Mouse (Mus musculus) neutrophil, adult 5-6 weeks (primary cell): Measurements from ENCODE around the gene Ints5. TPM values are rescaled to one million over a fixed set of nuclear protein-coding genes. Genes with fewer than 3 reads are reported as not detected.
"Not testable (repeated sequence)": the region's sequence is repeated elsewhere in the genome, so short reads cannot be mapped to it uniquely, and the experiment has no call there.

Experiments
- ATAC-seq: fragments of 151-379, 151-347 bp; 2 replicates; pipeline ENCODE4 v1.8.0; 2017; ENCODE audit warnings: mild to moderate bottlenecking, moderate TSS enrichment; ENCODE audit not compliant: insufficient number of reproducible peaks, poor library complexity, low FRiP score, severe bottlenecking; ENCODE audit errors: extremely low read depth
- total RNA-seq: library from RNA; stranded (forward); fragments of 200-1000 nt; gene quantifications from 2 replicates; pipeline ENCODE4 v1.2.3, GENCODE M21; 2017

Gene Ints5
- 9.0 and 9.2 TPM in 2 replicates for total RNA-seq

DNA sequence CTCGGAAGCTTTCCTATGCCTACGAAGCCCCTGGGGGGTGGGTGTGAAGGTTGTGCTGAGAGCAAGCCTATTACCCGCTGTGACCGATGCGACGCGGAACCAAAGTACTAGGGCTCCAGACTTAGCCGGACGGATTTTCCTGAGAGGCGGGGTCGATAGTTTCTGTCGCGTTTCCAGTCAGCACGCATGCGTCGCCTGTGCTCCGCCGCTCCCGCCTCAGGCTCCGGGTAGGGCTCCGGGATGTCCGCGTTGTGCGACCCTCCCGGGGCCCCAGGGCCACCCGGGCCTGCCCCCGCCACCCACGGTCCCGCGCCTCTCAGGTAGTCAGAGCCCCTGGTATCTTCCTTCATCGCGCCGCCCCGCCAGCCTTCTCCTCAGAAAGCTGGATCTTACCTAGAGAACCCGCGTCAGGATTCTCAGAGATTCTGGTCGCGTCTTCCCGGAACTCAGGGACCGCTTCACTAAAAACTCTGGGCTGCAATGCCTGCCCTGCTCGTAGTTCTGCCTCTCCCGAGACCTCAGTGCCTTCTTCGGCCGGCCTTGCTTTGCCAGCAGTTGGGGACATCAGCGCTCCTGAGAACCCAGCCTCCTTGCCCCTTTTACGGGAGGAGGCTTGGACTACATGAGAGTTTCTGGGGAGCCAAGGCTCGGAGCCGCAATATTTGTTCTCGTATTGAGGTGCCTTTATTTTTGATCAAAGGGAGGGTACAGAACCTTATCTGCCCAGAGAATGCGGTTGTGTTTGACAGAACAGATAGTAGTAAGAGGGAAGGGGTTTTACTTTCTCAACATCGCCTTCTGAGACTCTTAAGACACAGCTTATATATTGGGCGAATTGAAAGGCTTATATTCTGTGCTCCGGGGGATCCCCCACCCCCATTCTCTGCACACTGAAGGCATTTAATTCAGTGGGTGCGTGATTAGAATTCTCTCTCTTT lies at the start of gene Ints5:
Gene Ints5 (plus strand): TSS at position 177 of the 938 bp plus-strand sequence.
- ATAC-seq, result peak; percentile 53; the same call in 1 of the 2 replicates

DNA sequence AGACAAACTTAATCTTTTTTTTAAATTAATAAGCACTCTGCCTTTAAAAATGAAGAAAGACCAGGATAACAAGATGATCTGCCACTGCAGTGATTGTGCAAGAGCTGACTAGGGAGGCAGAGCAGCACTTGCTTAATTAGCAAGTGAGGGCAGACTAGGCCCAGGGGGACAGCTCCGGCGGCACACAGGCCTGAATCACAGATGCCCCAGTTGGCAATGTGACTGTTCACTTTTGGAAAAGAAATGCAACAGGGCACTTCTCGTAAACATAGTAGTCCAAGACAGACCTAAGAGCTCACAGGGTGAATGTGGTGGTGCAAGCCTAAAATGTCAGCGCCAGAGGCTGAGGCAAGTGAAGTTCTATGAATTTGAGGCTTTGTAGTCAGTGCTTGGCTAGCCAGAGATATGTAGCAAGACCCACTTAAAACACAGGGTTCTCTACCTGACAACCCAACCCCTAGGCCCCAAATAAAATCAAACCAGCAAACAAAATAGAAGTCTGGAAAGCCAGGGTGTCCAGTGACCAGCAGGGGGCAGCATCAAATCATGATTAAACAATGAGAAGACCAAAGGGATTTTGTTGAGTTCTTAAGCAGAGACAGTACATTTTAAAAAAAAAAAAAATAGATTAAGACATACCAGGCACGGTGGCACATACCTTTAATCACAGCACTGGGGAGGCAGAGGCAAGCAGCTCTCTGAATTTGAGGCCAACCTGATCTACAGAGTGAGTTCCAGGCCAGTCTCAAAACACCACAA lies 48.3 kb upstream of the Ints5 start:
- ATAC-seq, result peak; percentile 51; the same call in 1 of the 2 replicates

- ATAC-seq, result no peak
These were observed 44.4 kb upstream of the Ints5 start for GRCm38 (mm10) chr19:8848356-8848755.

- ATAC-seq, result no peak
These were observed 42.4 kb upstream of the Ints5 start, which contains the start of gene Lrrn4cl for GRCm38 (mm10) chr19:8850402-8850901. Lrrn4cl (plus strand) TSS chr19:8850768.

GRCm38 (mm10) chr19:8851639-8852038 lies 41.2 kb upstream of the Ints5 start:
- no peak for ATAC-seq

- no peak for ATAC-seq
These were observed 40.4 kb upstream of the Ints5 start for GRCm38 (mm10) chr19:8852236-8852928.

DNA sequence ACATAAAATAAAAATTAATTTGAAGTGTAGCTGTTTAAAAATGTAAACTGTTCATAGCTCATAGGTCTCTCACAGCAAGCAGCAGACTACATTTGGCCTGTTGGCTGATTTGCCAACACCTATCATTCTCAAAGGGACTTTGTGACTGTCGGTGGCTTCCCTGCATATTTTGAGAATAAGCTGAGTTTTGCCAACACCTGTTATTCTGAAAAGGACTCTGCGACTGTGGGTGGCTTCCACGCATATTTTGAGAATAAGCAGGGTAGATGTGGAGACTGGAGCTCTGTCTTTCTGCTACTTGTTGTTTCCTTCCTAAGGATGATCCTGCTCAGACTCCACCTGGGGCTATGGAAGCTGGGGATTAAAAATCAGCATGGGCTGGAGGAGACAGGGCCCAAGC lies 39.7 kb upstream of the Ints5 start:
- ATAC-seq, result no peak

GRCm38 (mm10) chr19:8857689-8858088 lies 35.1 kb upstream of the Ints5 start:
- no peak for ATAC-seq

DNA sequence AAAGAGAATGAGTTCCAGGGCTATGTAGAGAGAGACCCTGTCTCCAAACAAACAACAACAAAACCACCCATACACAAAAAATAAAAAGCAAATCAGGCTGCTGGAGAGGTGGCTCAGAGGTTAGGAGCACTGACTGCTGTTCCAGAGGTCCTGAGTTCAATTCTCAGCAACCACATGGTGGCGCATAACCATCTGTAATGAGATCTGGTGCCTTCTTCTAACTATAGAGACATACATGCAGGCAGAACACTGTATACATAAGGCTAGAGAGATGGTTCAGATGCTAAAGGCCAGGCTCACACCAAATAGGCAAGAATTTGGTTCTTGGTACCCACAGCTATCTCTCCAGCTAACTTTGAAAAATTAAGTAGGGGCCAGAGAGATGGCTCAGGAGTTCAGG lies 33.8 kb upstream of the Ints5 start:
- ATAC-seq, result no peak

- no peak for ATAC-seq
These were observed 28.5 kb upstream of the Ints5 start for GRCm38 (mm10) chr19:8864265-8864664.

DNA sequence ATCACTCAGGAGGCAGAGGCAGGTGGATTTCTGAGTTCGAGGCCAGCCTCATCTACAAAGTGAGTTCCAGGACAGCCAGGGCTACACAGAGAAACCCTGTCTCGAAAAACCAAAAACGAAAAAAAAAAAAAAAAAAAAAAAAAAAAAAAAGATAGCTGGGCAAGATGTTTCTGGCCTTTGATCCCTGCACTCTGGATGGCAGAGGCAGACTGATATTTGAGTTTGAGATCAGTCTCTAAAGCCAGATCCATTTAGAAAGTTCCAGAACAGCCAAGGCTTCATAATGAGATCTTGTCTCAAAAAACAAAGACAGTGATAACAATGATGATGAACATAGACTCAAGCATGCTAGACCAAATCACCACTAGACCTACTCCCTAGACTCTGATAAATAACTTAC lies 22.4 kb upstream of the Ints5 start:
- ATAC-seq, result not testable (repeated sequence)

DNA sequence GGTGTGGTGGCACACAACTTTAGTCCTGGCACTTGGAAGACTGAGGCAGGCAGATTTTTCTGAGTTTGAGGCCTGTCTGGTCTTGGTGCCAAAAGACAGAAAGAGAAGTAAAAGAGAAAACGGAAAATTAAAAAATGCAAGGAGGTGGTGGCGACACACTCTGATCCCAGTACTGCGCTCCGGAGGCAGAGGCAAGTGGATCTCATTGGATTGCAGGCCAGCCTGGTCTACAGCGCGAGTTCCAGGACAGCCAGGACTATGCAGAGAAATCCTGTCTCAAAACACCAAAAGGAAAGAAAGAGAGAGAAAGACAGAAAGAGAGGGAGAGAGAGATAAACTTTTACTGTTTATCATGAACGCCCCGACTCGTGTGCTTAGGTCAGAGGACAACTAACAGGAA lies 22.0 kb upstream of the Ints5 start:
- no peak for ATAC-seq

- peak; percentile 97 for ATAC-seq
These were observed 21.3 kb upstream of the Ints5 start, which contains the start of gene Ubxn1 for GRCm38 (mm10) chr19:8871267-8872186. Ubxn1 (plus strand) TSS chr19:8871496.

DNA sequence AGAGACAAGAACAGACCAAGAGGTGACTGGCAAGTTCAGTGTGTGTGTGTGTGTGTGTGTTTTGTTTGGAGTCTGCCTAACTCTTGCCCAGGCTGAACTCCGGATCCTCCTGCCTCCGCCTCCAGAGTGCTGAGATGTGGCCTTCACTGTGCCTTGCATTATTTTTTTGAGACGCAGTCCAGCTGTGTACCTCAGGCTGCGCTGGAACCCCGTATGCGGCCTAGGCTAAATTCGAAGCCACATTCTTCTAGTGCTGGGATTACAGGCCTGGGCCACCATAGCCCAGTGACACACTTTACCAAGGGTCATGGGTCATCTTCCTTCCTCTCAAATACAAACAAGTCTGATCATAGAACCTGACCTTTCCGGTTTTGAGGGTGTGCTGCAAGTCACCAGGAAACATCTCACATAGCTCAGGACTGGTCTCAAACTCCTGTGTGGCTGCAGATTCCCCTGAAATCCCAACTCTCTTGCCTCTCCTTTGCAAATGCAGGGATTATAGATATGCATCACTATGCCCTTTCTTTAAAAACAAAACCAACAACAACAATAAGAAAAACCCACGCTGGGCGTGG lies 20.5 kb upstream of the Ints5 start:
- ATAC-seq, result no peak

GRCm38 (mm10) chr19:8875031-8875430 lies 17.8 kb upstream of the Ints5 start:
- ATAC-seq, result no peak

DNA sequence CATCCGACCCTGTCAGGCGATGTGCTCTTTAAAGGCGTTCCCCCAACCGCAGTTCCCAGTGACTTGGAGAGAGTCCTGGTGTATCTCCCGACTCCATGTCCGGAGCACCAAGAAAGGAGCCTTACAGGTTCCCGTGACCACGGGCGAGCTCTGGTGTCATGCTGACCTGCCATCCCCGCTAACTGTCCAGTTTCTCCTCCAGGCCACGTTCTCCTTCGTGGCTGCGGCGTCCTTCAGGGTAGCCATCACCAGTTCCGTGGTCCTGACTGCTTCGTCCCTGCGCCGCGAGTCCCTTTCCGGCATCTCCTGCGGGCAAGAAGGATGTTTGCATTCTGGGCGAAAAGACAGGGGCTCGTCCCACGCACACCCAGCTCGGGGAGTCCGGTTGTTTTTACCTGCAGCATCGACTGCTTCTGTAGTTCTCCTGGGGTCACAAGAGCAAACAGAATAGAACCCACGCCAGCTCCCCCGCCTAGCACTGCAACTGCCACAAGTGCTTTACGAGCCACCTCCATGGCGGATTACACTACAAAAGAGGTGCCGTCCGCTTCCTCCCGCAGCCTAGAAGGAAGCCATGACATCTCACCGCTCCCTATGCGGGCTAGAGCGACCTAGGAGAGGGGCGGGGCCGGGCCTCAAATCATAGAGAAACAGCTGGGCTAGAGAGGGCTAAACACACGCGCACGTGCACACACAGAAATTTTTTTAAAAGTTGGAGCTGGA lies 12.3 kb upstream of the Ints5 start, which contains the start of gene Uqcc3:
Gene Uqcc3 (minus strand): TSS at position 613 of the 723 bp plus-strand sequence.
- peak; percentile 97 for ATAC-seq

GRCm38 (mm10) chr19:8881034-8881392 lies 11.8 kb upstream of the Ints5 start:
- no peak for ATAC-seq
